ENCODE assay signal across 28 mouse cellular contexts in the genomic region with DNA sequence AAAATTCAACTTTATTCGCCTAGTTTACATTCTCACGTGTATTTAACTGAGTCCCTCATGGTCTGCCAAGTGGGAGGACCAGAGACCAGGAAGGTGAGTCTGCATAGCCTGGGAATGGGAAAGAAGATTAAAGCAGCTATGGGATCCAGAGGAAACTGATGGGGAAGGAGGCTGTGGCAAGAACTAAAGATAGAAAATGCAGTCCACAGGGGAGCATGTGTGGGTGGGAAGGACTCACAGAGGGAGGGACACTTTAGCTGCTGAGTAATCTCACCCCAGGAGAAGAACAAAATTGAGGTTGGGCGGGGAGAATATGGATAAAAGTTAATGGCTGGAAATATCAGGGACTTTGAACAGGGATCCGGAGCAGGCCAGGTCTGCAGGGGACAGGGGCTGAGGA.
"Had no signal": no experiment of that assay in that cellular context is flagged by ENCODE, and none has a peak within 500 bp of the region (broad histone marks: within the 10 kb centered on the region; RNA-seq: fewer than 3 reads in every experiment).

No protein-coding gene starts in this region.

- H3K27ac ChIP-seq: gastrocnemius, adult 2 months; heart, embryonic 10.5 days; hindbrain, embryonic 10.5 days; hindbrain, embryonic 12.5 days; hindbrain, embryonic 14.5 days; intestine, embryonic 15.5 days; kidney, embryonic 15.5 days; kidney, postnatal 0 days; limb, embryonic 13.5 days; limb, embryonic 15.5 days; liver, embryonic 12.5 days; liver, embryonic 14.5 days had no signal

- H3K4me1 ChIP-seq: heart, embryonic 10.5 days; heart, embryonic 12.5 days; hindbrain, embryonic 10.5 days; hindbrain, embryonic 12.5 days; kidney, embryonic 15.5 days; limb, embryonic 15.5 days; liver, embryonic 12.5 days had no signal

- H3K27me3 ChIP-seq: heart, embryonic 12.5 days; hindbrain, embryonic 12.5 days; intestine, embryonic 15.5 days; kidney, embryonic 15.5 days; limb, embryonic 13.5 days; limb, embryonic 15.5 days; liver, embryonic 12.5 days had no signal

- DNase-seq: gastrocnemius, adult 2 months; gastrocnemius, postnatal 10 days; gastrocnemius, postnatal 25 days; heart, adult 18-20 months; heart, postnatal 10 days; heart, postnatal 4 days; kidney, adult 18-20 months; kidney, adult 9 months; kidney, postnatal 14 days; kidney, postnatal 36 days; layer of hippocampus, adult 9-11 months; layer of hippocampus, postnatal 36 days; left cerebral cortex, postnatal 4 days had no signal

- H3K4me3 ChIP-seq: gastrocnemius, adult 2 months; heart, embryonic 10.5 days; heart, embryonic 12.5 days; hindbrain, embryonic 10.5 days; hindbrain, embryonic 12.5 days; intestine, embryonic 15.5 days; kidney, embryonic 15.5 days; limb, embryonic 13.5 days; limb, embryonic 15.5 days; liver, embryonic 12.5 days had no signal

- ATAC-seq: hindbrain, embryonic 16.5 days; inflammation-experienced regulatory T-cells, adult 6 months; intestine, embryonic 15.5 days; intestine, postnatal 0 days; liver, embryonic 12.5 days had no signal

- H3K36me3 ChIP-seq: hindbrain, embryonic 12.5 days; intestine, embryonic 15.5 days; liver, embryonic 12.5 days had no signal
